Mouse (Mus musculus): Measurements from ENCODE around the gene Pum2. TPM values are rescaled to one million over a fixed set of nuclear protein-coding genes. Genes with fewer than 3 reads are reported as not detected.

Gene Pum2
- polyA plus RNA-seq, 1 experiment from 2014 or later = 48.9 TPM

DNA sequence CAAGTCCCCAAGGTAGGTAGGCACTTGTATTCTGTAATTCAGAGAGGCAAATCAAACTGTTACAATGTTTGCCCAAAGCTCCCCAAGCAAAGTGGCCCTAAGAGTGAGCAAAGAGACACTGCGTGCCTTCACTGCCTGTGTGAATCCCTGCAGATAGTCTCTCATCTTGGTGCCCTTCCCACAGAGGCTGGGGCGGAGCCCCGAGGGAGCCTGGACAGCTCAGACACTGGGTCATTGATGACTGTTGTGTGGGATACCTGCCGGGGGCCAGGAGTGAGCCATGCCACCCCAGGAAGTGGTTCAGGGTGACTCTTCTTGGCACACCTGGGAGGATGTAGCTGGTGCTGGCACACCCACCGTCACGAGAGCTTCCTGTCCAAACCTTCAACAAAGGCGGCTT, 87.1 kb downstream of the Pum2 start:
- H3K4me3 ChIP-seq (ENCODE audit: low read depth, low read length) = no peak overlapping the region
- H3K27ac ChIP-seq (ENCODE audit: low read length) = no peak overlapping the region
- H3K27me3 ChIP-seq (ENCODE audit: control insufficient read depth, insufficient read depth, low read depth, low read length) = no peaks in the 10 kb centered on the region
- H3K36me3 ChIP-seq (ENCODE audit: control insufficient read depth, insufficient read depth, low read length) = no peaks in the 10 kb centered on the region
- ATAC-seq = 0 out of 2 replicates have a peak, but pooled peaks have one; percentile 19
- no peak overlapping the region for H3K4me2 ChIP-seq (ENCODE audit: low read length)
- peaks cover 2% of the 10 kb centered on the region for H3K9me3 ChIP-seq (replicated peaks; ENCODE audit: control insufficient read depth, low read length, poor library complexity, severe bottlenecking)
- 84% methylated on average over 7 of the region's 7 CpGs for WGBS
- no peak overlapping the region for H3K9ac ChIP-seq (ENCODE audit: low read depth, low read length)
- no peaks in the 10 kb centered on the region for H3K4me1 ChIP-seq (ENCODE audit: control insufficient read depth, insufficient read depth, low read length)

DNA sequence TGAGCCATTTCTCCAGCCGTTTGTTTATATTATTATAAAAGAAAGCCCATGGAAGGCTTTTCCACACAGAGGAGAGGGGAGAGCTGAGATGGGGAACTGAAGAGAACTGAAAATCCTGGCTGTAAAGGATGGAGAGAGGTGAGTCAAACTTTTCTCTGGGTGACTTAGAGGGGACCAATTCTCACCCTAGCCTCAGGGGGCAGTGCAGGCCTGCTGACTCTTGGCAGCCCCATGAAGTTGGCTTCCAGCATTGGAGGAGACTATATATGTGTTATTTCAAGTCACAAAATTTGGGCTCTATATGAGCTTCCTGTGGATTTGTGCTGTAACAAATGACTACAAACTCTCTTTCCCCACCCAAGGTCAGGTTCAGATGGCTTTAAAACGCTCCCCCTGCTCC, 88.7 kb downstream of the Pum2 start:
- Histone ChIP-seq H3K27me3 (ENCODE audit: control insufficient read depth, insufficient read depth, low read depth, low read length) (no peaks in the 10 kb centered on the region), H3K4me2 (ENCODE audit: low read length) (no peak overlapping the region), H3K9ac (ENCODE audit: low read depth, low read length) (no peak overlapping the region), H3K36me3 (ENCODE audit: control insufficient read depth, insufficient read depth, low read length) (no peaks in the 10 kb centered on the region), H3K4me3 (ENCODE audit: low read depth, low read length) (no peak overlapping the region), H3K9me3 (replicated peaks; ENCODE audit: control insufficient read depth, low read length, poor library complexity, severe bottlenecking) (peaks cover 2% of the 10 kb centered on the region), H3K4me1 (ENCODE audit: control insufficient read depth, insufficient read depth, low read length) (no peaks in the 10 kb centered on the region), H3K27ac (ENCODE audit: low read length) (no peak overlapping the region)
- WGBS = 83% methylated on average over 2 of the region's 2 CpGs
- ATAC-seq = no peak

DNA sequence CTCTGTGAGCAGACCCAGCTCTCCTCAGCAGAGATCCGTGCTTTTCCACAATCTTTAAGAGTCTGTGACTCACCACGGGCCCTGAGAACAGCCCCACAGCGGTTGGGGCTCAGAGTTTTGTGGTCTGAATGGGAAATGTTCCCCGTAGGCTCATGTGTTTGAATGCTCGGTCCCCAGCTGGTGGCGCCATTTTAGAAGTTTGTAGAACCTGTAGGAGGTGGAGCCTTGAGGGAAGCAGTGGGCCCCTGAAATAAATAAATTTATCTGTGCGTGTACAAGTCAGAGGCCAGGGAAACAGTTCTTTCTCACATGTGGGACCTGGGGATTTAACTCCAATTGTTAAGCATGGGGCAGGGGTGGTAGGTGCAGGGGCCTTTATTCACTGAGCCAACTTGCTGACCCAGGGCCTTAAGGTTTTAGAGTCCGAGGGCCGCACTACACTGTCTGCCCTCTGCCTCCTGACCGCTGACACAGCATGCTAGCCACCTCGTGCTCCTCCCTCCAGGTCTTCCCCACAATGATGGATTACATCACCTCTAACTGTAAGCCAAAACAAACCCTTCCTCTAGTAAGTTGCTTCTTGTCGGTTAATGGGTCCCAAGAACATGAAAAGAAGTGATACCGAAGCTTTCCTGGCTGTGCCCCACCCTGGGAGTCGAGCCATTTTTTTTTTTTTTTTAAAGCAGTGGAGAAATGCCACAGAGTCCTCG, 90.4 kb downstream of the Pum2 start:
- Histone ChIP-seq H3K9me3 (replicated peaks; ENCODE audit: control insufficient read depth, low read length, poor library complexity, severe bottlenecking) (no peaks in the 10 kb centered on the region), H3K4me2 (ENCODE audit: low read length) (no peak overlapping the region), H3K4me3 (ENCODE audit: low read depth, low read length) (no peak overlapping the region), H3K27ac (ENCODE audit: low read length) (no peak overlapping the region), H3K4me1 (ENCODE audit: control insufficient read depth, insufficient read depth, low read length) (no peaks in the 10 kb centered on the region), H3K36me3 (ENCODE audit: control insufficient read depth, insufficient read depth, low read length) (no peaks in the 10 kb centered on the region), H3K9ac (ENCODE audit: low read depth, low read length) (no peak overlapping the region), H3K27me3 (ENCODE audit: control insufficient read depth, insufficient read depth, low read depth, low read length) (no peaks in the 10 kb centered on the region)
- no peak for ATAC-seq
- 77% methylated on average over 15 of the region's 15 CpGs for WGBS

DNA sequence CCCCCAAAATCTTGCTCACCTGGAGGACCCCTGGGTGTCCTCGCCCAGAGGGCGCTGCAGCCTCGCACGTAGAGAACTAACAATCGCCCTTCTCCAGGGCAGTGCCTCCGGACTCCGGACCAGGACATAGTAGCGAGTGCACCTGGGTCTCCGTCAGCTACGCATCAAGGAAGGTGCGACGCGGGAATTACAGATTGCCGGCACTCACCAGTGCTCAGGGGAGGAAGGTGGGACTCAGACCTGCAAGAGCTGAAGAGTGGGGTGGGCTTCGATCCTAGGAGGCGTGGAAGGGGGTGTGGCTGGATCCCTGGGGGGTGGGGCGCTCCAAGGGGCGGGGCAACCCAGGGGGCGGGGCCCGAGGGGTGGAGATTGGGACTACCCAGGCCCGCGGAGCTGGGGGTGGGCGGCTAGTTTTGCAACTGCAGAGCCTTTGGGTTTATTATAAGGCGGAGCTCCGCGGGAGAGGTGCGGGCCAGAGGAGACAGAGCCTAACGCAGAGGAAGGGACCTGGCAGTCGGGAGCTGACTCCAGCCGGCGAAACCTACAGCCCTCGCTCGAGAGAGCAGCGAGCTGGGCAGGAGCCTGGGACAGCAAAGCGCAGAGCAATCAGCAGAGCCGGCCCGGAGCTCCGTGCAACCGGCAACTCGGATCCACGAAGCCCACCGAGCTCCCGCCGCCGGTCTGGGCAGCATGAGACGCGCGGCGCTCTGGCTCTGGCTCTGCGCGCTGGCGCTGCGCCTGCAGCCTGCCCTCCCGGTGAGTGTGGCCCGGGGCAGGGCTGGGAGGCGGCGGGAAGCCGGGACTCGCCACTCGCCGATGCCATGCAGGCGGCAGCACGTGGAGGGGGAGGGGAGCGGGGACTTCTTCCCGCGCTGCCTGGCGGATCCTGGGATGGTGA, 97.3 kb downstream of the Pum2 start, which contains the start of gene Sdc1:
Gene Sdc1 (plus strand): TSS at position 378 of the 898 bp plus-strand sequence.
- 0% methylated on average over 47 of the region's 67 CpGs for WGBS
- peak; percentile 86 for ATAC-seq
- peak within 1 kb of the TSS; percentile 71 for H3K27ac ChIP-seq (ENCODE audit: low read length)

DNA sequence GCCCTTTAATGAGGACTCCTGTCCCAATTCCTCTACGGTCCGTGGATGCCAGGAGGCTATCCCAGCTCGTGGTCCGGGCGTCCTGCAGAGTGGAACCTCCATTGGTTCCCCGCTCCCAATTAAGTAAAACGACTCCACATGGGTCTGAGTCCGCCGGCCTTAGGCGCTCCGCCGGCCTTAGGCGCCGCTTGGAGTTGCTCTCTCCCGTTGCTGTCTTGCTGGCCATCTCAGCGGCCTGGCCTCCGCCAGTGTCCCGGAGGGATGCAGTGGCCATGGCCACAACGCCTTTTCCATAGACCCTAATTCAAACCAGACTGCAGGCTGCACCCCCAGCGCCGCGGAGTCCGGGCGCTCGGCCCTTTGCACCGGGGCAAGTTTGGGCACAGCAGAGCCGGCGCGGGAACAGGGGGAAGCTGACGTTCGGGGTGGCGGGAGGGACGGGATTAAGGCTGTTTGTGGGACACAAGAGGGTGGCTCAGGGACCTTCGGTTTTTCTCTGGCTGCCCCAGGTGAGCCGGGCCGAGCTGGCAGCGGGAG, 98.0 kb downstream of the Pum2 start:
- Histone ChIP-seq H3K36me3 (ENCODE audit: control insufficient read depth, insufficient read depth, low read length) (no peaks in the 10 kb centered on the region), H3K27me3 (ENCODE audit: control insufficient read depth, insufficient read depth, low read depth, low read length) (no peaks in the 10 kb centered on the region), H3K9ac (ENCODE audit: low read depth, low read length) (peak overlapping the region; percentile 80), H3K4me3 (ENCODE audit: low read depth, low read length) (peak overlapping the region; percentile 75), H3K9me3 (replicated peaks; ENCODE audit: control insufficient read depth, low read length, poor library complexity, severe bottlenecking) (no peaks in the 10 kb centered on the region), H3K4me2 (ENCODE audit: low read length) (peak overlapping the region; percentile 99), H3K27ac (ENCODE audit: low read length) (peak overlapping the region; percentile 71), H3K4me1 (ENCODE audit: control insufficient read depth, insufficient read depth, low read length) (peaks cover 10% of the 10 kb centered on the region; the same call in 1 of the 2 replicates)
- peak; percentile 40 for ATAC-seq
- 0% methylated on average over 37 of the region's 37 CpGs for WGBS

More for the DNA sequence above, 97.3 kb downstream of the Pum2 start, which contains the start of gene Sdc1:
- Histone ChIP-seq H3K4me3 (ENCODE audit: low read depth, low read length) (peak within 1 kb of the TSS; percentile 75), H3K4me1 (ENCODE audit: control insufficient read depth, insufficient read depth, low read length) (peaks cover 10% of the 10 kb centered on the region; the same call in 1 of the 2 replicates), H3K27me3 (ENCODE audit: control insufficient read depth, insufficient read depth, low read depth, low read length) (no peaks in the 10 kb centered on the region), H3K9ac (ENCODE audit: low read depth, low read length) (peak within 1 kb of the TSS; percentile 80), H3K36me3 (ENCODE audit: control insufficient read depth, insufficient read depth, low read length) (no peaks in the 10 kb centered on the region), H3K4me2 (ENCODE audit: low read length) (peak within 1 kb of the TSS; percentile 99), H3K9me3 (replicated peaks; ENCODE audit: control insufficient read depth, low read length, poor library complexity, severe bottlenecking) (no peaks in the 10 kb centered on the region)

DNA sequence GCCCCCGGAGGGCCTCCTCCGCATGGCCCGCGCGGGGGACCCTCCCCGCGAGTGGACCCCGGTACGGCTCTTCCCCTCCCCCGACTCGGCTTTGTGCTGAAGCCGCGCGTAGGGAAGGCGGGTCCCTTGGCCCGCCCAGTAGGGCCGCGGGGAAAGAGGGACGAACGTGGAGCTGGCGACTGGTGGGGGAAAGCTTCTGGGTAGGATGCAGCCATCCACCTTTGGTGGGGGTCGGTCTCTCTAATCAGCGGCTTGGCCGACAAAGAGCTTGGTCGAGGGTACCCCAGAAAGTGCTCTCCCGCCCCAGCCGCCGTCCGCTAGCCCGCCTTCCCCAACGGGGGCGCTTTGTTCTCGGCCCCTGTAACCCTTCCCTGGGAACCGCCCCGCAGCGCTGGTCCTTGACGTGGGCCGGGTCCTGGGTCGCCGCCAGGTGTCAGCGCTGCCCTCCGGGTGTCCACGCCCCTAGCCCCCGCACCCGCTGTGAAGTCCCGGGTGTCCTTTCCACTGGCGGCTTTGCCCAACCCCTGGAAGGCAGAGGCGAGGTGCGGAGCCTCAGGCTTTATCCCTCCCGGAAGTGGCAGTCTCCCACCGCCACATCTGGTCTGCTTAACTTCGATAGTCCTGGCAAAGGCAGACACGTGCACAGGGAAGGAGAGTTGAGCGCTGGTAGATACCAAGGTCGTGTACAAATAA, 98.7 kb downstream of the Pum2 start:
- Histone ChIP-seq H3K27me3 (ENCODE audit: control insufficient read depth, insufficient read depth, low read depth, low read length) (no peaks in the 10 kb centered on the region), H3K4me1 (ENCODE audit: control insufficient read depth, insufficient read depth, low read length) (peaks cover 10% of the 10 kb centered on the region; the same call in 1 of the 2 replicates), H3K36me3 (ENCODE audit: control insufficient read depth, insufficient read depth, low read length) (no peaks in the 10 kb centered on the region), H3K27ac (ENCODE audit: low read length) (peak overlapping the region; percentile 71), H3K9ac (ENCODE audit: low read depth, low read length) (peak overlapping the region; percentile 80), H3K4me2 (ENCODE audit: low read length) (peak overlapping the region; percentile 99), H3K9me3 (replicated peaks; ENCODE audit: control insufficient read depth, low read length, poor library complexity, severe bottlenecking) (no peaks in the 10 kb centered on the region), H3K4me3 (ENCODE audit: low read depth, low read length) (peak overlapping the region; percentile 75)
- 0% methylated on average over 38 of the region's 55 CpGs for WGBS
- ATAC-seq = peak; percentile 49

DNA sequence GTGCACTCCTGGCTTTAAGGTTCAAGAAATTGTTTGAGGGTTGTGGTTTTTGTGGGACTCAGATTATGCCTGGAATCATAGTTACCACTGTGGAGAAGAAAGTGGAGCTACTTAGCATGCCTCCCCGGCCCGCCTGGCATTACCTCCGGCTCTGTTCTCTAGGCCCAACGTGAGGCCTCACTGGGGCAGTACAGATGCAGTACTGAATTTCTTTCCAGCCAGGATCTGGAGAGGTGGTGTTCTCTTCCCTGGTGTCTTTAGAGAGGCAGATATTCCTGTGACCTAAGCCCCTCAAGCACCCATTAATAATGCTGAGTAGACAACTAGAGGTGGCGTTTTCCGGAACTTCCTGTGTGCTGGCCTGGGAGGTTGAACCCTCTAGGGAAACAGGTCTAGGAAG, 99.4 kb downstream of the Pum2 start:
- no peak for ATAC-seq
- Histone ChIP-seq H3K4me1 (ENCODE audit: control insufficient read depth, insufficient read depth, low read length) (peaks cover 10% of the 10 kb centered on the region; the same call in 1 of the 2 replicates), H3K27me3 (ENCODE audit: control insufficient read depth, insufficient read depth, low read depth, low read length) (no peaks in the 10 kb centered on the region), H3K9me3 (replicated peaks; ENCODE audit: control insufficient read depth, low read length, poor library complexity, severe bottlenecking) (no peaks in the 10 kb centered on the region), H3K4me3 (ENCODE audit: low read depth, low read length) (peak overlapping the region; percentile 75), H3K4me2 (ENCODE audit: low read length) (peak overlapping the region; percentile 99), H3K27ac (ENCODE audit: low read length) (no peak overlapping the region), H3K9ac (ENCODE audit: low read depth, low read length) (peak overlapping the region; percentile 80; the same call in 1 of the 2 replicates), H3K36me3 (ENCODE audit: control insufficient read depth, insufficient read depth, low read length) (no peaks in the 10 kb centered on the region)
- 23% methylated on average over 6 of the region's 6 CpGs for WGBS

DNA sequence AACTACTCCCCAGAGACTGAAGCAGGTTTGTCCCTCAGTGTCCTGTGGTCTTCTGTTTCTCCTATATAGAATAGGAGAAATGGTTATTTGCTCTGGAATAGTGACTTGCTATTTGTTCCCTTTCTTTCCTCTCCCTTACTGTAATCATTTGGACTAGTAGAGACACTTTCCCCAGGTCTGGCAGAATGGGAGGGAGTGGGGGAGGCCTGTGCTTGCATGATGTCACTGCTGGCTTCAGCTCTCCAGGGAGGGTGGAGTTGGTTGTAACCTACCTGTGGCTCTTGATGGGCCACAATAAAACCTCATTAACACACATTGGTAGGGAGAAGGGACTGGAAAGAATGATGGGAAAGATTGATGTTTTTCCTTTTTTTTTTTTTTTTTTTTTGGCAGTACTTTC, 100.2 kb downstream of the Pum2 start:
- ATAC-seq = no peak
- no peak overlapping the region for H3K9ac ChIP-seq (ENCODE audit: low read depth, low read length)
- no peak overlapping the region for H3K27ac ChIP-seq (ENCODE audit: low read length)
- no peaks in the 10 kb centered on the region for H3K36me3 ChIP-seq (ENCODE audit: control insufficient read depth, insufficient read depth, low read length)
- peaks cover 10% of the 10 kb centered on the region; the same call in 1 of the 2 replicates for H3K4me1 ChIP-seq (ENCODE audit: control insufficient read depth, insufficient read depth, low read length)
- H3K9me3 ChIP-seq (replicated peaks; ENCODE audit: control insufficient read depth, low read length, poor library complexity, severe bottlenecking) = no peaks in the 10 kb centered on the region
- H3K4me2 ChIP-seq (ENCODE audit: low read length) = no peak overlapping the region
- H3K4me3 ChIP-seq (ENCODE audit: low read depth, low read length) = no peak overlapping the region
- H3K27me3 ChIP-seq (ENCODE audit: control insufficient read depth, insufficient read depth, low read depth, low read length) = no peaks in the 10 kb centered on the region

Measured in midbrain, embryonic 16.5 days (tissue).